Mouse (Mus musculus) spleen, postnatal 4 days (tissue): ENCODE results near the gene Spag17.

Source experiments
- DNase-seq, 2 experiments: peaks; one replicate each; pipeline ENCODE4 v3.0.0; 2022; ENCODE audit warnings: low spot score in 2 of 2

Gene Spag17

GRCm38 (mm10) chr3:100163556-100163955, 278.4 kb downstream of the Spag17 start:
- DNase-seq: no peak

- DNase-seq: no peak
Observed at GRCm38 (mm10) chr3:100164991-100165390, 279.8 kb downstream of the Spag17 start.

GRCm38 (mm10) chr3:100176031-100176430, 290.8 kb downstream of the Spag17 start:
- DNase-seq: no peak

GRCm38 (mm10) chr3:100180471-100180870, 295.3 kb downstream of the Spag17 start:
- DNase-seq: no peak

- DNase-seq: peak; percentile 37 to 69
Observed at GRCm38 (mm10) chr3:100189444-100189843, 304.2 kb downstream of the Spag17 start.

GRCm38 (mm10) chr3:100189861-100190260, 304.7 kb downstream of the Spag17 start:
- no peak for DNase-seq
